Mouse (Mus musculus): Measurements from ENCODE around the gene Hipk1. TPM values are rescaled to one million over a fixed set of nuclear protein-coding genes. Genes with fewer than 3 reads are reported as not detected.

Gene Hipk1
- polyA plus RNA-seq, 1 experiment from 2014 or later: 12.3 TPM

DNA sequence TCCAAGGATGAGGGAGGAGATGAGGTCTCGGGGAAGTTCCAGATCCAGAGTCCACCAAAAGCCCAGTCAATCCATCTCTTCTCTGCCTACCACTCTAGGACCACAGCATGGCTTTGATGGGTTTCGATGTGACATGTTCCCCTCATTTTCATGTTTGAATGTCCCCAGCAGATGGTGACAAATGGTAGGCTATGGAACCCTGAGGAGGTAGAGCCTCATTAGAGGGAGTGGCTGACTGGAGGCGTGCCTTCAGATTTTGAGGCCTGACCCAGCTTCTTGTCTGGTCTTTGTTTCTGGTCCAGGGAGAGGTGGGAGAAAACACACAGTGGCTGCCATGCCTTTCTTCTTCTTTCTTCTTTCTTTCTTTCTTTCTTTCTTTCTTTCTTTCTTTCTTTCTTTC, 100.9 kb downstream of the Hipk1 start:
- no peak overlapping the region for H3K4me3 ChIP-seq (ENCODE audit: low read length)
- H3K27me3 ChIP-seq (ENCODE audit: control insufficient read depth, insufficient read depth, low read depth, low read length): no peaks in the 10 kb centered on the region
- H3K9ac ChIP-seq (ENCODE audit: low read length): no peak overlapping the region
- no peak overlapping the region for H3K4me2 ChIP-seq (ENCODE audit: low read depth, low read length)
- no peaks in the 10 kb centered on the region for H3K4me1 ChIP-seq (replicated peaks; ENCODE audit: control insufficient read depth, insufficient read depth, low read length)
- H3K36me3 ChIP-seq (ENCODE audit: control insufficient read depth, insufficient read depth, low read length): no peaks in the 10 kb centered on the region
- WGBS: 75% methylated on average over 3 of the region's 3 CpGs
- no peaks in the 10 kb centered on the region for H3K9me3 ChIP-seq (ENCODE audit: control insufficient read depth, low read length)
- no peak for ATAC-seq (ENCODE audit: low read depth)
- H3K27ac ChIP-seq (ENCODE audit: low read length): no peak overlapping the region

Other genes with a start within 250 kb of the Hipk1 start
- gene Syt6, start 216.3 kb downstream of the Hipk1 start, polyA plus RNA-seq (2015; fragmentation: Nextera tagmentation; extraction: Ambion mirVana): 0.41 and 0.48 TPM in 2 replicates
- gene Atg4a-ps, start 145.5 kb downstream of the Hipk1 start, polyA plus RNA-seq (2015; fragmentation: Nextera tagmentation; extraction: Ambion mirVana): 0.09 and 0.13 TPM in 2 replicates
- 83.8 and 84.9 TPM in 2 replicates for gene Olfml3, start 53.6 kb downstream of the Hipk1 start, polyA plus RNA-seq (2015; fragmentation: Nextera tagmentation; extraction: Ambion mirVana)
- not detected in 2 replicates for gene Gm10964, start 52.2 kb downstream of the Hipk1 start, polyA plus RNA-seq (2015; fragmentation: Nextera tagmentation; extraction: Ambion mirVana)
- gene Dclre1b, start 17.9 kb upstream of the Hipk1 start, polyA plus RNA-seq (2015; fragmentation: Nextera tagmentation; extraction: Ambion mirVana): 23.4 and 26.3 TPM in 2 replicates
- 21.0 and 21.8 TPM in 2 replicates for gene Ap4b1, start 18.0 kb upstream of the Hipk1 start, polyA plus RNA-seq (2015; fragmentation: Nextera tagmentation; extraction: Ambion mirVana)
- 0.15 and 0.52 TPM in 2 replicates for gene Gm43064, start 18.0 kb upstream of the Hipk1 start, polyA plus RNA-seq (2015; fragmentation: Nextera tagmentation; extraction: Ambion mirVana)
- gene Bcl2l15, start 41.0 kb upstream of the Hipk1 start, polyA plus RNA-seq (2015; fragmentation: Nextera tagmentation; extraction: Ambion mirVana): 0.45 TPM in 1 of 2 replicates, not detected in the other
- 1.4 and 3.1 TPM in 2 replicates for gene Ptpn22, start 68.2 kb upstream of the Hipk1 start, polyA plus RNA-seq (2015; fragmentation: Nextera tagmentation; extraction: Ambion mirVana)
- 7.7 and 8.9 TPM in 2 replicates for gene Rsbn1, start 122.6 kb upstream of the Hipk1 start, polyA plus RNA-seq (2015; fragmentation: Nextera tagmentation; extraction: Ambion mirVana)
- 23.1 and 24.3 TPM in 2 replicates for gene Phtf1, start 176.5 kb upstream of the Hipk1 start, polyA plus RNA-seq (2015; fragmentation: Nextera tagmentation; extraction: Ambion mirVana)

Data from lung, embryonic 16.5 days (tissue).